ENCODE assay signal across 14 mouse cellular contexts in genomic region chr1:72015471-72015870, GRCm38 (mm10).
"Had no signal": no experiment of that assay in that cellular context is flagged by ENCODE, and none has a peak within 500 bp of the region (broad histone marks: within the 10 kb centered on the region; RNA-seq: fewer than 3 reads in every experiment).

No protein-coding gene starts in this region.

- H3K36me3 ChIP-seq: limb, embryonic 15.5 days; liver, embryonic 13.5 days; midbrain, embryonic 10.5 days; neural tube, embryonic 13.5 days; stomach, embryonic 15.5 days had no signal

- H3K9ac ChIP-seq: limb, embryonic 15.5 days; liver, embryonic 13.5 days; neural tube, embryonic 13.5 days; stomach, embryonic 15.5 days had no signal

- DNase-seq: kidney, adult 8-10 months; kidney, postnatal 14 days; liver, embryonic 13.5 days; lung, postnatal 10 days; retina, postnatal 1 day; right cerebral cortex, postnatal 14 days; thymus, adult 2 months; thymus, postnatal 25 days had no signal

- H3K27me3 ChIP-seq: limb, embryonic 15.5 days; liver, embryonic 13.5 days; neural tube, embryonic 13.5 days; stomach, embryonic 15.5 days had no signal

- H3K4me3 ChIP-seq: left cerebral cortex, adult 2 months; limb, embryonic 15.5 days; liver, embryonic 13.5 days; midbrain, embryonic 10.5 days; neural tube, embryonic 13.5 days; stomach, embryonic 15.5 days had no signal

- H3K27ac ChIP-seq: left cerebral cortex, adult 2 months; limb, embryonic 15.5 days; liver, embryonic 13.5 days; midbrain, embryonic 10.5 days; neural tube, embryonic 13.5 days; stomach, embryonic 15.5 days had no signal

- ATAC-seq: midbrain, embryonic 16.5 days had no signal

- H3K4me2 ChIP-seq: limb, embryonic 15.5 days; liver, embryonic 13.5 days; neural tube, embryonic 13.5 days; stomach, embryonic 15.5 days had no signal

- H3K9me3 ChIP-seq: limb, embryonic 15.5 days; liver, embryonic 13.5 days; midbrain, embryonic 10.5 days; neural tube, embryonic 13.5 days; stomach, embryonic 15.5 days had no signal
